Mouse (Mus musculus) liver, postnatal 0 days (tissue): ENCODE data around the gene Akr1d1. TPM values are rescaled to one million over a fixed set of nuclear protein-coding genes. Genes with fewer than 3 reads are reported as not detected.
A peak's percentile ranks its signal among the peaks of the same experiment; 100 is the strongest.

Experiments
- ATAC-seq: fragments of 200-750 bp; cut with Nextera tagmentation; 2 replicates; pipeline ENCODE4 v1.8.0; 2017; ENCODE audit warnings: mild to moderate bottlenecking, moderate library complexity
- DNase-seq: peaks from one replicate; pipeline ENCODE4 v3.0.0-alpha.2; 2016
- H3K27ac ChIP-seq: fragments of 300-500 bp; sonication (generic); 2 replicates; pipeline ENCODE4 v1.5.1; 2014; ENCODE audit warnings: antibody characterized with exemption, moderate library complexity, mild to moderate bottlenecking, low read depth
- H3K27me3 ChIP-seq: fragments of 300-500 bp; sonication (generic); 2 replicates; pipeline ENCODE4 v1.6.1; 2014; ENCODE audit warnings: low read length, control low read depth, mixed read lengths; ENCODE audit not compliant: insufficient read depth
- H3K36me3 ChIP-seq: fragments of 300-500 bp; sonication (generic); replicated peaks from 2 replicates; pipeline ENCODE4 v1.6.1; 2014; ENCODE audit warnings: mild to moderate bottlenecking, control low read depth, low read length, moderate library complexity, mixed read lengths; ENCODE audit not compliant: insufficient read depth
- H3K4me1 ChIP-seq: fragments of 300-500 bp; sonication (generic); 2 replicates; pipeline ENCODE4 v1.6.1; 2014; ENCODE audit warnings: antibody characterized with exemption, mild to moderate bottlenecking, control low read depth; ENCODE audit not compliant: insufficient read depth
- H3K4me2 ChIP-seq: fragments of 300-500 bp; sonication (generic); 2 replicates; pipeline ENCODE4 v1.6.1; 2014; ENCODE audit warnings: low read depth, mild to moderate bottlenecking, low read length, moderate library complexity, mixed read lengths
- H3K4me3 ChIP-seq: fragments of 300-500 bp; sonication (generic); 2 replicates; pipeline ENCODE4 v1.5.1; 2014; ENCODE audit warnings: low read depth, low read length
- H3K9ac ChIP-seq: fragments of 300-500 bp; sonication (generic); replicated peaks from 2 replicates; pipeline ENCODE4 v1.6.1; 2014; ENCODE audit warnings: mild to moderate bottlenecking, moderate library complexity
- H3K9me3 ChIP-seq: fragments of 300-500 bp; sonication (generic); 2 replicates; pipeline ENCODE4 v1.6.1; 2016; ENCODE audit warnings: mild to moderate bottlenecking, control low read depth, low read length, mixed read lengths
- CTCF ChIP-seq: sonication (generic); IDR thresholded peaks from 2 replicates; pipeline ENCODE4 v1.5.1; 2016; ENCODE audit warnings: antibody characterized with exemption, low read depth
- EP300 ChIP-seq: IDR thresholded peaks from 2 replicates; pipeline ENCODE4 v1.6.1; 2016; ENCODE audit warnings: antibody characterized with exemption, low read depth, mild to moderate bottlenecking
- WGBS: fragments of 180-500 bp; shearing (Covaris S2); extraction: QIAGEN DNeasy Blood & Tissue Kit; methylation state at CpG from one replicate; pipeline ENCODE4 v1.1.7; 2014; ENCODE audit not compliant: insufficient replicate concordance; 5-methylcytosine and 5-hydroxymethylcytosine counted together
- polyA plus RNA-seq: library from polyadenylated mRNA; unstranded; fragments of >200 nt; fragmentation: Nextera tagmentation; extraction: Ambion mirVana; gene quantifications from 2 replicates; pipeline ENCODE4 v1.2.1, GENCODE M21; 2015

The Akr1d1 gene
- polyA plus RNA-seq, 1 experiment from 2014 or later, result 74.3 TPM

DNA sequence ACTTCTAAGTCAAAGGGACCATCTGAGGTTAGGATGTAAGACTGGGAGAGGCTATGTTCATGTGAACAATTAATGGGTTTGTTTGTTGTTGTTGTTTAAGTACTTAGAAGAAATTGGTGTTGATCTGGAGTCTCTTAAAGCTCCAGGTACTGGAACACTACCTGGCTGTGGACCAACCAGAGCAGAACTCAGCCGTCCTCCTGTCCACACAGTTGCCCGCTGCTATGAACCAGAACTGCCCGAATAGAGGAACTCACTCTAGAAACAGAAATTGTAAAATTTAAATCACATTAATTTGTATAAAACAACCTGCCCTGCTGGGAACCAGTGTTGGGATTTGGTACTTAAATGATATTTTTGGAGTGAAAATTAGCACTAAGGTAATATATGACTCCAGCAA, 12.2 kb downstream of the Akr1d1 start:
- ATAC-seq (no peak), DNase-seq (no peak)
- Histone ChIP-seq H3K4me2 (no peak overlapping the region), H3K27ac (peak overlapping the region; percentile 67), H3K4me3 (no peak overlapping the region), H3K36me3 (no peaks in the 10 kb centered on the region), H3K27me3 (no peaks in the 10 kb centered on the region), H3K9ac (no peak overlapping the region), H3K9me3 (no peaks in the 10 kb centered on the region), H3K4me1 (peaks cover 2% of the 10 kb centered on the region; the same call in 1 of the 2 replicates)
- TF ChIP-seq EP300 (no peak), CTCF (no peak)
- 69% methylated on average over 3 of the region's 3 CpGs for WGBS

DNA sequence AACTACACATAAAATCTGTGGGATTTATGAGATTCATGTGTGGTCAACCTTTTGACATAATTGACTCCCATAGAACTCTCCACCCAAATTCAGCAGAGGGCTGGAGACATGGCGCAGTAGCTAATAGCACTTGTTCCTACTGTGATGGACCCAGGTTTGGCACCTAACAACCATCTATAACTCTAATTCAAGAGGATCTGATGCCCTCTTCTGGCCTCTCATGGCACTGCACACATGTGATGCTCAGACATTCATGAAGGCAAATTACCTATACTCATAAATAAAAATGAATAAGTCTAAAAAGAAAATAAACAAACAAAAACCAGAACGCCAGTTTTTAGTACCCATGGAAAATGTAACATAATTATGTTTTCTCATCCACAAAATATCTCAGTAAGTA, 22.8 kb downstream of the Akr1d1 start:
- no peaks in the 10 kb centered on the region for H3K27me3 ChIP-seq
- TF ChIP-seq EP300 (no peak), CTCF (peak; percentile 63)
- no peak for ATAC-seq
- WGBS, result 78% methylated on average over 2 of the region's 2 CpGs
- no peak overlapping the region for H3K4me2 ChIP-seq
- H3K36me3 ChIP-seq, result 0 out of 2 replicates have a peak, but pooled peaks cover 12% of the 10 kb centered on the region
- H3K27ac ChIP-seq, result no peak overlapping the region
- H3K9ac ChIP-seq, result no peak overlapping the region
- DNase-seq, result peak; percentile 37
- H3K4me3 ChIP-seq, result no peak overlapping the region
- no peaks in the 10 kb centered on the region for H3K4me1 ChIP-seq
- no peaks in the 10 kb centered on the region for H3K9me3 ChIP-seq

DNA sequence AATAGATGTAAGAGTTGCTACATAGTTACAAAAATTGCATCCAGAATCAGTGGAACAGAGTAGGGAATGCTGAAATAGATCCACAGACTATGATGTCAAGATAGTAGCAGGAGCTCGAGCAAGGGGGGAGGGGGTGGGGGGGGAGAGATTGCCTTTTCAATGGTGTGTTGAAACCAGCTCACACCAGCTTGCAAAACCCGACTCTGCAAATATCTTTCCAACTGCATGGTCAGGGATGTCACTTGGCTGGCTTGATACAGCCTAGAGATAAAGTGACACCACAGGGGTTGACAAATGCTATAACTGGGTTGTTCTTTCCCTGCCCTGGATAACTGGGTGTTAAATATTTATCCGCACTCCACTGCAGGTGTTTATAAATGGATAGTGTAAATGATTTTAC, 24.0 kb downstream of the Akr1d1 start:
- no peak overlapping the region for H3K27ac ChIP-seq
- WGBS, result 41% methylated on average over 3 of the region's 3 CpGs
- TF ChIP-seq EP300 (0 out of 2 replicates have a peak, but pooled peaks have one; percentile 15), CTCF (no peak)
- no peaks in the 10 kb centered on the region for H3K27me3 ChIP-seq
- H3K4me1 ChIP-seq, result no peaks in the 10 kb centered on the region
- H3K36me3 ChIP-seq, result peaks cover 12% of the 10 kb centered on the region; the same call in 1 of the 2 replicates
- ATAC-seq (peak; percentile 92), DNase-seq (peak; percentile 65)
- no peak overlapping the region for H3K9ac ChIP-seq
- H3K4me2 ChIP-seq, result no peak overlapping the region
- H3K9me3 ChIP-seq, result no peaks in the 10 kb centered on the region
- H3K4me3 ChIP-seq, result no peak overlapping the region

DNA sequence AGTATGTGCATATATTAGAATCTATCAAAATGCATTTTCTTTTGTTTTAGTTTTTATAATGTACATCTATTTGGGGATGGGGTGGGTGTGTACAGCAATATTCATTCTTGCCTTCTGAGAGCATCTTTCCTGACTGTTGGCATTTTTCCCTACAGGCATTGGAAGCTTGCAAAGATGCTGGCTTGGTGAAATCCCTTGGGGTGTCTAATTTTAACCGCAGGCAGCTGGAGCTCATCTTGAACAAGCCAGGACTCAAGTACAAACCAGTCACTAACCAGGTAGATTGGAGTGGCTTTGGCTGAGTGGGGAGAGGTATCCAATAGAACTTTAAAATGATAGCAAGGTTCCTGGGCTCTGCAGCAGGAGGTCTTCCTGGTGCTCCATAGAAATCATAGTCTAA, 24.4 kb downstream of the Akr1d1 start:
- no peak for ATAC-seq
- Histone ChIP-seq H3K4me1 (no peaks in the 10 kb centered on the region), H3K9me3 (no peaks in the 10 kb centered on the region), H3K27me3 (no peaks in the 10 kb centered on the region), H3K27ac (no peak overlapping the region), H3K4me3 (no peak overlapping the region), H3K4me2 (no peak overlapping the region), H3K9ac (no peak overlapping the region), H3K36me3 (peaks cover 12% of the 10 kb centered on the region; the same call in 1 of the 2 replicates)
- no peak for DNase-seq
- no peak for TF ChIP-seq EP300
- 93% methylated on average over 1 of the region's 1 CpGs for WGBS

DNA sequence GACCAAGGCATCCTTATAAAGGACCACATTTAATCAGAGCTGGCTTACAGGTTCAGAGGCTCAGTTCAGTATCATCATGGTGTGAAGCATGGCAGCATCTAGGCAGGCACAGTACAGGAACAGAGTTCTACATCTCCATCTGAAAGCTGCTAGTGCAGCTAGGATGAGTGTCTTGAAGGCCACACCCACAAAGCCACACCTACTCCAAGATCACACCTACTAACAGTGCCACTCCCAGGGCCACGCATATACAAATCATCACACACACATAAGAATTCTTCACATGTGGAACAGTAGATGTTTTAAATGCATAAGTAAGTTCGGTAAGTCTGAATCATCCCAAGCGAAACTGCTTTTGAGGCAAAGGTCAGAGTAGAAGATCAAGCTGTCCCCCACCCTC, 33.9 kb downstream of the Akr1d1 start:
- TF ChIP-seq EP300, result no peak
- no peaks in the 10 kb centered on the region for H3K27me3 ChIP-seq
- no peaks in the 10 kb centered on the region for H3K4me1 ChIP-seq
- no peak for ATAC-seq
- no peak overlapping the region for H3K4me2 ChIP-seq
- DNase-seq, result no peak
- peaks cover 4% of the 10 kb centered on the region; the same call in 1 of the 2 replicates for H3K36me3 ChIP-seq
- H3K4me3 ChIP-seq, result no peak overlapping the region
- WGBS, result 84% methylated on average over 3 of the region's 3 CpGs
- no peak overlapping the region for H3K9ac ChIP-seq
- no peaks in the 10 kb centered on the region for H3K9me3 ChIP-seq
- no peak overlapping the region for H3K27ac ChIP-seq

DNA sequence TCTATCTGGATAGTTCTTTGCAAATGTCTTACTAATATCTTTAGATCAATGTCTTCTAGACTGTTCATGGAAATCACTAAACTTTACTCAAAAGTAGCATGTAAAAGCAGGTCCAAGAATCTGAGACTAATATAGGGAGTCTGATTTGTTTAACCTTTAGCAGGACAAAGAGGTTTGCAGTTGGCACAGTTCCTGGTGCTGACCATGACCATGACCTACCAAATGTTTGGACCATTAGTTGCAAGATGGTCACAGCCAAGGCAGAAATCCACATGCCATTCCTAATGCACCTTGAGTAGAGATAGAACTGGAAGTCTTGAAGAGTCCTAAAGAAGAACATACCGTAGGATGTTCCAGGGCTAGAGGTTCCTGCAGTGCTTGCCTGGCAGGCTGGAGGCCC, 37.4 kb downstream of the Akr1d1 start:
- Histone ChIP-seq H3K9ac (no peak overlapping the region), H3K27ac (no peak overlapping the region), H3K36me3 (peaks cover 4% of the 10 kb centered on the region; the same call in 1 of the 2 replicates), H3K27me3 (no peaks in the 10 kb centered on the region), H3K9me3 (no peaks in the 10 kb centered on the region), H3K4me2 (no peak overlapping the region), H3K4me1 (no peaks in the 10 kb centered on the region), H3K4me3 (no peak overlapping the region)
- 71% methylated on average over 1 of the region's 1 CpGs for WGBS
- DNase-seq, result no peak
- no peak for ATAC-seq
- no peak for TF ChIP-seq EP300
- TF ChIP-seq CTCF, result no peak

DNA sequence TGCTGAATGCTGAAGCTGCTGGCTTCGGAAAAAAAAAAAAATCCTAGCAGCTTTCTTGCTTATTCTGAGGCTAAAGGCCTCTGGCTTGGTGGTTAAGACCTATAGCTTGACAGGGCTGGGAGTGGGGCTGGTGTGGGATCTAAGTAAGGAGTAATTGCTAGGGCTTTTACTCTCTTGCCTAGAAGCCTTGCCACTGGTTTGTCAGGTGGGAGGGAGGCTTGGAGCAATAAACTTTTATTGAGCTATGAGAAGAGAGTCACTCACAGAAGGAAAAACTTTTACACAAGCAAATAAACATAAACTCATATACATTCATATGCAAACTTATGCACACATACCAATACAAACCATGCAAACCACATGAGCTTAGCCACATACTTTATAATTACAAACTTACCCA, 42.0 kb downstream of the Akr1d1 start:
- Histone ChIP-seq H3K27me3 (no peaks in the 10 kb centered on the region), H3K36me3 (no peaks in the 10 kb centered on the region), H3K9ac (no peak overlapping the region), H3K4me3 (no peak overlapping the region), H3K27ac (no peak overlapping the region), H3K4me2 (no peak overlapping the region), H3K4me1 (no peaks in the 10 kb centered on the region), H3K9me3 (no peaks in the 10 kb centered on the region)
- TF ChIP-seq EP300 (no peak), CTCF (no peak)
- no peak for ATAC-seq
- no peak for DNase-seq
- WGBS, result 34% methylated on average over 1 of the region's 1 CpGs
